24 mouse cellular contexts compared by ENCODE assay signal in the genomic region with DNA sequence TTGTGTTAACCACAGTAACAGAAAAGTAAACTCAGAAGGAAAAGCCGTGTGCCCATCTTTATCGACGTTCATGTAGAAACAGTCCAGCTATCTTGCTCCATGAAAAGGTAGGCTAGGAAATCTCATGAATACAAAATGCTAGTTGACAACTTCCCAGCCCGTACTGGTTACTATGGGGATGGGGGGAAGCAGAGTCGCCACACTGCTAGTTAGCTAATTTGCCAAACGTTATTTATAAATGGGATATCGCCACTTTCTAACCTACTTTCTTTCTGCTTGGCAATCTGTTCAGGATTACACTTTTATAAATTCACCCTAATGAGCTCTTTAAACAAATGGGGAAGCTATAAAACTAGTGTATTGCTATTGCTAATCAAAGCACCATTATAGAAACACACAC. TPM values are rescaled to one million over a fixed set of nuclear protein-coding genes. Genes with fewer than 3 reads are reported as not detected.
"Had no signal": no experiment of that assay in that cellular context is flagged by ENCODE, and none has a peak within 500 bp of the region (broad histone marks: within the 10 kb centered on the region; RNA-seq: fewer than 3 reads in every experiment).

No protein-coding gene starts in this region.

- H3K4me2 ChIP-seq: lung, embryonic 15.5 days; midbrain, embryonic 12.5 days; neural tube, embryonic 13.5 days; neural tube, embryonic 15.5 days had no signal

- H3K4me1 ChIP-seq: neural tube, embryonic 13.5 days had no signal

- ATAC-seq: lung, postnatal 0 days; midbrain, embryonic 16.5 days had no signal

- H3K27ac ChIP-seq: lung, embryonic 15.5 days; midbrain, embryonic 10.5 days; midbrain, embryonic 12.5 days; neural tube, embryonic 13.5 days; neural tube, embryonic 15.5 days had no signal

- DNase-seq: lung, adult 2 months; lung, postnatal 4 days; midbrain, embryonic 14.5 days; retina, postnatal 1 day; right cerebral cortex, adult 18-20 months; right cerebral cortex, postnatal 25 days; right cerebral cortex, postnatal 4 days; spleen, adult 18-20 months; thymus, adult 18-20 months; thymus, postnatal 14 days; thymus, postnatal 36 days had no signal

- H3K27me3 ChIP-seq: lung, embryonic 15.5 days; neural tube, embryonic 13.5 days; neural tube, embryonic 15.5 days had no signal

- H3K9me3 ChIP-seq: lung, embryonic 15.5 days; midbrain, embryonic 10.5 days; midbrain, embryonic 12.5 days; neural tube, embryonic 13.5 days; neural tube, embryonic 15.5 days had no signal

- H3K4me3 ChIP-seq: lung, embryonic 15.5 days; midbrain, embryonic 10.5 days; midbrain, embryonic 12.5 days; myocyte; neural tube, embryonic 13.5 days; neural tube, embryonic 15.5 days had no signal

- H3K36me3 ChIP-seq: lung, embryonic 15.5 days; midbrain, embryonic 10.5 days; midbrain, embryonic 12.5 days; neural tube, embryonic 13.5 days; neural tube, embryonic 15.5 days had no signal

- H3K9ac ChIP-seq: lung, embryonic 15.5 days; midbrain, embryonic 12.5 days; neural tube, embryonic 13.5 days; neural tube, embryonic 15.5 days had no signal

RNA-seq across cellular contexts. Expression of gene Tex26, which starts 42.5 kb away (rescaled TPM):
- total RNA-seq: megakaryocyte, adult 5-6 weeks; megakaryocyte-erythroid progenitor cell, adult 5-6 weeks had no signal
- polyA plus RNA-seq: small intestine, adult 2 months had no signal

RNA-seq across cellular contexts. Expression of gene Wdr95, which starts 46.6 kb away (rescaled TPM):
- total RNA-seq: megakaryocyte-erythroid progenitor cell, adult 5-6 weeks had no signal
- polyA plus RNA-seq: midbrain, embryonic 10.5 days; neural tube, embryonic 11.5 days; small intestine, adult 2 months; stomach, embryonic 14.5 days had no signal
